Mouse (Mus musculus) heart, postnatal 14 days (tissue): ENCODE data around the gene Itgb4. TPM values are rescaled to one million over a fixed set of nuclear protein-coding genes. Genes with fewer than 3 reads are reported as not detected.

ENCODE experiments used
- DNase-seq, 2 experiments: peaks; one replicate each; pipeline ENCODE4 v3.0.0; 2021 to 2022
- intact Hi-C: fragments of 180-260 bp; cut with DNase I; formaldehyde crosslinking; loops from one replicate; pipeline ENCODE4 v1.15.1; 2025
- total RNA-seq, 2 experiments: library from RNA; stranded (reverse); gene quantifications; 2 replicates each; pipeline ENCODE4 v1.2.3; 2021

Gene Itgb4
- total RNA-seq, 2 experiments from 2014 or later, result 4.3 to 4.5 TPM

DNA sequence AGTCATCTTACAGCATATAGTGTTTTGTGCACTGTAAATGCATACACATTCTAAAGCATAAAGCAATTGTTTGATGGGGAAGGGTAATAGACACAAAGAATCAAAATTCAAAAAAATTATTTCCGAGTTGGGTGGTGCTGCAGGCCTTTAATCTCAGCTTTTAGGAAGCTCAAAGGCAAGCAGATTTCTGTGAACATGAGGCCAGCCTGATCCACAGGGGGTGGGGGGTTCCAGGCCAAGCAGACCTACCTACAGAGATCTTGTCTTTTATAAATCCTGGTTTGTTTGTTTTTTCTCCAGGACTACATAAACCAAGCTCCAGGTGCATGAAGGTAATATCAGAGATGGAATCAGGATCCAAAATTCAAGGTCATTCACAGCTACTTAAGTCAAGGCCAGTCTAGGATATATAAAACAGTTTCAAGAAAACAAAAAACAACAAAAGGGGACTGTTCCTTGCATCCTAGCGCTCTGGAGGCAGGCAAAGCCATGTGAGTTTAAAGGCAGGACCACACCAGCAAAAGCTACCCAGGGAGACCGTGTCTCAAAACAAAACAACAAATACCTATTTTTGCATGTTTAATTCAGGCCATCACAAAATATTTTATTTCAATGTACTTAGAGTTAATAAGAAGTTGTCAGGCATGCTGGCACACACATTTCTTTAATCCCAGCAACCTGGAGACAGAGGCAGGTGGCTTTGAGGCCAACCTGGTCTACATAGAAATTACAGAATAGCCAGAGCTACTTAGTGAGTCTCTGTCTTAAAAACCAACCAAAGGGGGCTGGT, 50.7 kb downstream of the Itgb4 start:
- intact Hi-C loops, result no loop called here
- no peak for DNase-seq

- no peak for DNase-seq
Measured at GRCm38 (mm10) chr11:116027756-116028155, 53.2 kb downstream of the Itgb4 start, which contains the start of gene H3f3b. TSS of gene H3f3b (minus strand) at chr11:116027962.

DNA sequence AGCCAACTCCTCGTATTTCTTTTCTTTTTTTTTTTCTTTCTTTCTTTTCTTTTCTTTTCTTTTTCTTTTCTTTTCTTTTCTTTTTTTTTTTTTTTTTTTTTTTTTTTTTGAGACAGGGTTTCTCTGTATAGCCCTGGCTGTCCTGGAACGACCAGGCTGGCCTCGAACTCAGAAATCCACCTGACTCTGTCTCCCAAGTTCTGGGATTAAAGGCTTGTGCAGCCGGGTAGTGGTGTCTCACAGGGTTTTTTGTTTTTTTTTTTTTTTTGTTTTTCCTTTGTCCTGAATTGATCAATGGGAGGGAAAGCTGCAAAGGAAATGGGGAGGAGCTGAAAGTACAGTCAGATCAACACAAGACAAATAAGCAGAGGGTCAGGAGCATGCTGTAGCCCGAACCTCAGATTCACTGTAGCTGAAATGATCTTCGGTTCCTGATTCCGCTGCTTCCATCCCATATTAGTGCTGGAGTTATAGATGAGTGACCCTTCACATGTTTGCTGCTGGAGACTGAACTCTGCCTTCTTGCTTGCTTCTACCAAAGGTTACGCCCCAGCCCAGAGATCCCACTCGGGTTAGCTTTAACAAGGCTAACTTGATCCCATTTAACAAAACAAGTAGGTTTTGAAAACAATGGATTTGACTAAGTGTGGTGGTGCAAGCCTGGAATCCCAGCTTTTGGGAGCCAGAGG, 53.8 kb downstream of the Itgb4 start:
- intact Hi-C loops, result no loop called here
- no peak for DNase-seq

More at GRCm38 (mm10) chr11:116027756-116028155, 53.2 kb downstream of the Itgb4 start, which contains the start of gene H3f3b:
- intact Hi-C loops, result no loop called here

DNA sequence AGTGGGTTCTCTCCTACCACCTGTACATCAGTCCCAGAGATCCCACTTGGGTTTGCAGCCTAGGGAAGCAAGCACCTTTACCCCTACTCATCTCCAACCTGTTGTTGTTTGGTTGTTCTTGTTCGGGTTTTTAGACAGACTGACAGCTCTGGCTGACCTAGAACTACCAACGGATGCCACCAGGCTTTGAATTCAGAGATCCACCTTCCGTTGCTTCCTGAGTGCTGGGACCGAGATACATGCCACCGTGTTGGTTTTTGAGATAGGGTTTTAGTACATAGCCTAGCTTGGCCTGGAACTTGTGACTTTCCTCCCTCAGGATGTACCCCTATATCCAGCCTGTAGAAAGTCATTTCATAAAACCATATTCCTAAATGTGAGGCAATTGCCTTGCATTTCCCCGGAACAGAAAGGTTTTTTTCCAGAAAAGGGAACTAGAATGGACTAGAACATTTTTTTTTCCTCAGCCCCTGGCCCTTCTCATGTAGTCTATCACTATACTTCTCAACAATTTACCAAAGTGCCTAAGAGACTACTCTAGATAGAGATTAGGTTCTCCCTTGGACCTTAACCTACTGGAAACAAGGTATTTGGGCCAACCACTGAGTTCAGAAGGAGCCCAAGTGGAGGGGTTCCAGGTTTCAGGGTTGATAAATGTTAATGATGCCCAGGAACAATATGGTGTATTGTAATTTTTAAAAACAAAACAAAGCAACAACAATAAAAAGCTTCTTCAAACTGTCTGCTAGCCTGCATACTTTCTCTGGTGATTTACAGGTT, 54.8 kb downstream of the Itgb4 start:
- no peak for DNase-seq
- intact Hi-C loops, result no loop called here

- intact Hi-C loops, result loop anchor here (2.0 kb wide), 1 partner anchor 101 kb away; the partner anchor contains the start of gene Trim65
- DNase-seq, result peak; percentile 93 to 97
Measured at GRCm38 (mm10) chr11:116030088-116030897, 55.8 kb downstream of the Itgb4 start, which contains the start of gene Unk. TSS of gene Unk (plus strand) at chr11:116030322.

- peak; percentile 28 to 45 for DNase-seq
Measured at GRCm38 (mm10) chr11:116030898-116031845, 56.7 kb downstream of the Itgb4 start.

GRCm38 (mm10) chr11:116034584-116034983, 60.1 kb downstream of the Itgb4 start:
- no peak for DNase-seq

More at GRCm38 (mm10) chr11:116030898-116031845, 56.7 kb downstream of the Itgb4 start:
- intact Hi-C loops, result loop anchor here (2.0 kb wide), 1 partner anchor 100 kb away; the partner anchor contains the start of gene Trim65

DNA sequence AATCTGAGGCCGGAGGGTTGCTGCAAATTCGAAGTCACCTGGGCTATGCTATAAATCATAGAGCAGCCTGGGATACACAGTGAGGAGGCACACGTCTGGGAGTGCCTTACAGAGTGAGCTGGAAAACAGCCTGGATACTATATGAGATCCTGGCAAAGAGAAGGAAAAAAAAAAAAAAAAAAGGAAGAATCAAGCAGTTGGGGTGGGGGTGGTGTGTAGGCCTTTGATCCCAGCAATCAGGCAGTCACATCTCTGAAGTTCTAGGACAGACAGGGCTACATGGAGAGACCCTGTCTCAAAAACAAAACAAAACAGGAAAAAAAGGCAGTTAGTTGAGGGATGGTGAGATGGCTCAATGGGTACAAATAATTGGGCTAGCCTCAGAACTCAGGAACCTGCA, 62.2 kb downstream of the Itgb4 start:
- intact Hi-C loops, result loop anchor here (5.0 kb wide), 1 partner anchor 36 kb away; no protein-coding TSS in a partner anchor
- no peak for DNase-seq

More at GRCm38 (mm10) chr11:116034584-116034983, 60.1 kb downstream of the Itgb4 start:
- intact Hi-C loops, result no loop called here

GRCm38 (mm10) chr11:116037826-116038225, 63.3 kb downstream of the Itgb4 start:
- intact Hi-C loops, result loop anchor here (5.0 kb wide), 1 partner anchor 34 kb away; no protein-coding TSS in a partner anchor
- DNase-seq, result no peak

DNA sequence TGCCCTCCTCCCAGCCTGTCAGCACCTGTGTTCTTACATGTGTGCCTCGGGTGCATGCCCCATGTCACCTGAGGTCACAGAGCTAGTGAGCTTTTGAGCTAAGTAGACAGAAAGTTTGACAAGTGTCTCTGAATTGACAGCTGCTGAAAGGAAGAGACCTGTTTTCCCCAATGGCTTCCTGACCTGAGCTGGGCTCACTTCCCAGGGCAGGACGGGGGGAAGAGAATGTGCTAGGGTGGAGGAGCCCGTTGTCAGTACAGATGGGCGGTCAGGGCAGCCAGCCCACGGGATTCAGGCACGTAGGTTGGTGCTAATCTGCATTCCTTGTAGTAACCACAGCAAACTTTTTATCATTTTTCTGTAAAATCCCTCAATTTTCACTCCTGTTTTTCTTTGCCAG, 66.1 kb downstream of the Itgb4 start:
- DNase-seq, result peak in 1 of 2 experiments; percentile 45

GRCm38 (mm10) chr11:116041833-116042232, 67.3 kb downstream of the Itgb4 start:
- no peak for DNase-seq
- intact Hi-C loops, result loop anchor here (5.0 kb wide), 1 partner anchor 40 kb away; no protein-coding TSS in a partner anchor

More for the DNA sequence above, 66.1 kb downstream of the Itgb4 start:
- intact Hi-C loops, result loop anchor here (5.0 kb wide), 1 partner anchor 42 kb away; no protein-coding TSS in a partner anchor

- no peak for DNase-seq
- intact Hi-C loops, result loop anchor here (5.0 kb wide), 1 partner anchor 40 kb away; no protein-coding TSS in a partner anchor
Measured at GRCm38 (mm10) chr11:116042372-116043138, 68.0 kb downstream of the Itgb4 start.

DNA sequence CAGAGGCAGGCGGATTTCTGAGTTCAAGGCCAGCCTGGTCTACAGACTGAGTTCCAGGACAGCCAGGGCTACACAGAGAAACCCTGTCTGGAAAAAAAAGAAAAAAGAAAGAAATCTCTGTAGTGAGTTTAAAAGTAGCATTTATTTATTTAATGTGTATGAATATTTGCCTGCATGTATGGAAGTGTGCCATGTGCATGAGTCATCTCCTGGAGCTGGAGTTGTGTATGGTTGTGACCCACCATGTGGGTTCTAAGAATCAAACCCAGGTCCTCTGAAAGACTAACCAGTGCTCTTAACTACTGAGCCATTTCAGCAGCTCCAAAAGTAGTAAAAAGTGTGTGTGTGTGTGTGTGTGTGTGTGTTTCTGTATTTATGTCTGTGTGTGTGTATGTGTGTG, 68.8 kb downstream of the Itgb4 start:
- intact Hi-C loops, result loop anchor here (5.0 kb wide), 1 partner anchor 39 kb away; no protein-coding TSS in a partner anchor

GRCm38 (mm10) chr11:116045173-116045572, 70.7 kb downstream of the Itgb4 start:
- intact Hi-C loops, result no loop called here
- no peak for DNase-seq

More for the DNA sequence above, 68.8 kb downstream of the Itgb4 start:
- DNase-seq, result no peak

- DNase-seq, result no peak
Measured at GRCm38 (mm10) chr11:116049610-116050009, 75.1 kb downstream of the Itgb4 start.

DNA sequence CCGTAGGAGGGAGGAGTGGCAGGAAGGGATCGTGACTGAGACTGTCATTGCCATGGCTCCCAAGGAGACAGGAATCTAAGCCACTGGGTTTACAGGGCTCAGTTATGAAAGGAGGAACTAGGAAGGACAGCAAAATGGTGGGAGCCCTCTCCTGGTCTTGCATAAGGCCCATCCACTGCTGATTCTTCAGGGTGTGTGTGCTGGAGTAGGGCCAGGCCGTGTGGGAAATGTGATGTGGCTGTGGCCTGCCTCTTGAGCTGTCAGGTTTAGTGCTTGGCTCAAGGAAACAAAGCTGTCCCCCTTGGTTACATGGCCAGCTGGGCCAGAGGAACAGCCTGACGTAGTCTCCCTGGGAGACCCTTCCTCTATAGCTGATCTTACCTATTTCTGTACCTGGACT, 75.7 kb downstream of the Itgb4 start:
- DNase-seq, result no peak
- intact Hi-C loops, result no loop called here

More at GRCm38 (mm10) chr11:116049610-116050009, 75.1 kb downstream of the Itgb4 start:
- intact Hi-C loops, result no loop called here
